Mouse (Mus musculus) spleen, adult 2 months (tissue): ENCODE results near the gene Vps53. TPM values are rescaled to one million over a fixed set of nuclear protein-coding genes. Genes with fewer than 3 reads are reported as not detected.

Experiments
- DNase-seq, 2 experiments: peaks; one replicate each; pipeline versions ENCODE4 v3.0.0 to v3.0.0-alpha.2; 2012 to 2021; ENCODE audit warnings: low spot score in 2 of 2, low read depth in 1 of 2
- H3K27ac ChIP-seq: fragments of 200-500 bp; 2 replicates; pipeline ENCODE4 v1.5.1; 2012; ENCODE audit warnings: low read length, inconsistent platforms; ENCODE audit not compliant: insufficient read depth
- H3K27me3 ChIP-seq: fragments of 200-500 bp; 2 replicates; pipeline ENCODE4 v1.6.1; 2012; ENCODE audit warnings: mild to moderate bottlenecking, moderate library complexity, low read length, inconsistent platforms; ENCODE audit not compliant: control insufficient read depth, insufficient read depth
- H3K36me3 ChIP-seq: fragments of 200-500 bp; 2 replicates; pipeline ENCODE4 v1.6.1; 2012; ENCODE audit warnings: mild to moderate bottlenecking, low read length, inconsistent platforms; ENCODE audit not compliant: control insufficient read depth, insufficient read depth
- H3K4me1 ChIP-seq: fragments of 200-500 bp; 2 replicates; pipeline ENCODE4 v1.6.1; 2011; ENCODE audit warnings: inconsistent platforms; ENCODE audit not compliant: control insufficient read depth, insufficient read depth, insufficient read length
- H3K4me3 ChIP-seq: fragments of 200-500 bp; 2 replicates; pipeline ENCODE4 v1.5.1; 2011; ENCODE audit warnings: mild to moderate bottlenecking, inconsistent platforms; ENCODE audit not compliant: insufficient read depth, insufficient read length; ENCODE audit errors: extremely low read depth
- CTCF ChIP-seq: fragments of 200-500 bp; IDR thresholded peaks from 2 replicates; pipeline ENCODE4 v1.5.1; 2011; ENCODE audit warnings: mild to moderate bottlenecking, inconsistent platforms; ENCODE audit not compliant: insufficient read depth, insufficient read length, insufficient replicate concordance; ENCODE audit errors: extremely low read depth
- POLR2A ChIP-seq: fragments of 200-500 bp; IDR thresholded peaks from 2 replicates; pipeline ENCODE4 v1.6.1; 2011; ENCODE audit warnings: low read depth, low read length, inconsistent platforms
- WGBS: fragments of 180-500 bp; shearing (Covaris S2); methylation state at CpG from one replicate; pipeline ENCODE4 v1.1.7; 2018; 5-methylcytosine and 5-hydroxymethylcytosine counted together
- polyA plus RNA-seq: library from polyadenylated mRNA; depleted of rRNA; stranded (reverse); fragments of >200 nt; gene quantifications from 2 replicates; pipeline ENCODE4 v1.2.3, GENCODE M21; 2012

Vps53 gene
- polyA plus RNA-seq, 1 experiment: 12.4 TPM

- peak; percentile 30 to 60 for DNase-seq
- Histone ChIP-seq H3K27ac (no peak overlapping the region), H3K4me3 (no peak overlapping the region), H3K4me1 (no peaks in the 10 kb centered on the region), H3K36me3 (peaks cover 3% of the 10 kb centered on the region; the same call in 1 of the 2 replicates), H3K27me3 (no peaks in the 10 kb centered on the region)
- TF ChIP-seq POLR2A (no peak), CTCF (no peak)
- WGBS: 24% methylated on average over 5 of the region's 5 CpGs
These were observed 12.2 kb downstream of the Vps53 start for GRCm38 (mm10) chr11:76167079-76167765.

GRCm38 (mm10) chr11:76166657-76167056, 12.8 kb downstream of the Vps53 start:
- H3K27ac ChIP-seq: no peak overlapping the region
- H3K36me3 ChIP-seq: peaks cover 3% of the 10 kb centered on the region; the same call in 1 of the 2 replicates
- no peak overlapping the region for H3K4me3 ChIP-seq
- no peaks in the 10 kb centered on the region for H3K4me1 ChIP-seq
- 93% methylated on average over 4 of the region's 4 CpGs for WGBS
- DNase-seq: no peak
- TF ChIP-seq POLR2A: no peak
- TF ChIP-seq CTCF: no peak
- H3K27me3 ChIP-seq: no peaks in the 10 kb centered on the region

GRCm38 (mm10) chr11:76160251-76160650, 19.2 kb downstream of the Vps53 start:
- Histone ChIP-seq H3K4me3 (no peak overlapping the region), H3K27me3 (no peaks in the 10 kb centered on the region), H3K36me3 (peaks cover 14% of the 10 kb centered on the region), H3K27ac (no peak overlapping the region), H3K4me1 (no peaks in the 10 kb centered on the region)
- TF ChIP-seq POLR2A (no peak), CTCF (no peak)
- DNase-seq: no peak
- WGBS: 93% methylated on average over 6 of the region's 6 CpGs

GRCm38 (mm10) chr11:76158375-76158774, 21.1 kb downstream of the Vps53 start:
- Histone ChIP-seq H3K27ac (no peak overlapping the region), H3K4me1 (peaks cover under 1% of the 10 kb centered on the region; the same call in 1 of the 2 replicates), H3K4me3 (no peak overlapping the region), H3K27me3 (no peaks in the 10 kb centered on the region), H3K36me3 (peaks cover 12% of the 10 kb centered on the region)
- TF ChIP-seq CTCF (no peak), POLR2A (no peak)
- DNase-seq: no peak
- WGBS: 92% methylated on average over 2 of the region's 2 CpGs

GRCm38 (mm10) chr11:76154861-76155260, 24.6 kb downstream of the Vps53 start:
- H3K4me1 ChIP-seq: peaks cover 4% of the 10 kb centered on the region; the same call in 1 of the 2 replicates
- H3K36me3 ChIP-seq: peaks cover 5% of the 10 kb centered on the region
- no peak for DNase-seq
- no peak overlapping the region for H3K27ac ChIP-seq
- no peaks in the 10 kb centered on the region for H3K27me3 ChIP-seq
- TF ChIP-seq POLR2A (no peak), CTCF (no peak)
- H3K4me3 ChIP-seq: no peak overlapping the region
- 84% methylated on average over 2 of the region's 2 CpGs for WGBS

- TF ChIP-seq POLR2A: no peak
- no peak for TF ChIP-seq CTCF
- no peak overlapping the region for H3K4me3 ChIP-seq
- WGBS: 86% methylated on average over 2 of the region's 2 CpGs
These were observed 25.2 kb downstream of the Vps53 start for GRCm38 (mm10) chr11:76154200-76154599.

More at GRCm38 (mm10) chr11:76154200-76154599, 25.2 kb downstream of the Vps53 start:
- Histone ChIP-seq H3K27me3 (no peaks in the 10 kb centered on the region), H3K4me1 (peaks cover 4% of the 10 kb centered on the region; the same call in 1 of the 2 replicates), H3K27ac (no peak overlapping the region), H3K36me3 (peaks cover 4% of the 10 kb centered on the region)
- DNase-seq: no peak
